Mouse (Mus musculus) hindbrain, embryonic 10.5 days (tissue): ENCODE results near the gene C330021F23Rik. TPM values are rescaled to one million over a fixed set of nuclear protein-coding genes. Genes with fewer than 3 reads are reported as not detected.

Experiments
- DNase-seq: peaks from one replicate; pipeline ENCODE4 v3.0.0-alpha.2; 2017; ENCODE audit warnings: low spot score
- H3K27ac ChIP-seq: fragments of 300-500 bp; sonication (generic); 2 replicates; pipeline ENCODE4 v1.5.1; 2016; ENCODE audit warnings: mild to moderate bottlenecking, moderate library complexity
- H3K27me3 ChIP-seq: fragments of 300-500 bp; sonication (generic); 2 replicates; pipeline ENCODE4 v1.6.1; 2016; ENCODE audit warnings: mild to moderate bottlenecking; ENCODE audit not compliant: poor library complexity, insufficient read depth, severe bottlenecking
- H3K36me3 ChIP-seq: fragments of 300-500 bp; sonication (generic); 2 replicates; pipeline ENCODE4 v1.6.1; 2016; ENCODE audit warnings: mild to moderate bottlenecking, moderate library complexity
- H3K4me1 ChIP-seq: fragments of 300-500 bp; sonication (generic); replicated peaks from 2 replicates; pipeline ENCODE4 v1.6.1; 2016; ENCODE audit warnings: mild to moderate bottlenecking
- H3K4me3 ChIP-seq: fragments of 300-500 bp; sonication (generic); 2 replicates; pipeline ENCODE4 v1.5.1; 2016; ENCODE audit warnings: mild to moderate bottlenecking, moderate library complexity
- H3K9me3 ChIP-seq: fragments of 300-500 bp; sonication (generic); 2 replicates; pipeline ENCODE4 v1.6.1; 2016; ENCODE audit warnings: mild to moderate bottlenecking, moderate library complexity
- WGBS: fragments of 180-500 bp; shearing (Covaris S2); methylation state at CpG from one replicate; pipeline ENCODE4 v1.1.7; 2016; 5-methylcytosine and 5-hydroxymethylcytosine counted together
- polyA plus RNA-seq: library from polyadenylated mRNA; unstranded; fragments of >200 nt; fragmentation: Nextera tagmentation; extraction: Ambion mirVana; gene quantifications from 2 replicates; pipeline ENCODE4 v1.2.1, GENCODE M21; 2016

The C330021F23Rik gene
- polyA plus RNA-seq: 6.1 and 8.3 TPM in 2 replicates

GRCm38 (mm10) chr8:3567641-3568371, at the start of gene C330021F23Rik:
TSS of gene C330021F23Rik (plus strand) at chr8:3567990.
- peak; percentile 61 for DNase-seq
- 1% methylated on average over 12 of the region's 12 CpGs for WGBS
- peak within 1 kb of the TSS; percentile 89 for H3K27ac ChIP-seq

GRCm38 (mm10) chr8:3522007-3522697, 45.6 kb upstream of the C330021F23Rik start:
- H3K36me3 ChIP-seq: peaks cover 44% of the 10 kb centered on the region
- 90% methylated on average over 13 of the region's 13 CpGs for WGBS
- no peak overlapping the region for H3K27ac ChIP-seq
- H3K4me1 ChIP-seq: peaks cover 2% of the 10 kb centered on the region
- no peak for DNase-seq
- no peak overlapping the region for H3K4me3 ChIP-seq
- H3K27me3 ChIP-seq: no peaks in the 10 kb centered on the region
- H3K9me3 ChIP-seq: no peaks in the 10 kb centered on the region

More at GRCm38 (mm10) chr8:3567641-3568371, at the start of gene C330021F23Rik:
- no peaks in the 10 kb centered on the region for H3K9me3 ChIP-seq
- H3K27me3 ChIP-seq: no peaks in the 10 kb centered on the region
- H3K4me3 ChIP-seq: peak within 1 kb of the TSS; percentile 53
- 0 out of 2 replicates have a peak, but pooled peaks cover 5% of the 10 kb centered on the region for H3K36me3 ChIP-seq
- peaks cover 23% of the 10 kb centered on the region for H3K4me1 ChIP-seq

GRCm38 (mm10) chr8:3530816-3531215, 37.0 kb upstream of the C330021F23Rik start:
- WGBS: 91% methylated on average over 5 of the region's 5 CpGs
- no peak overlapping the region for H3K4me3 ChIP-seq
- no peak overlapping the region for H3K27ac ChIP-seq
- no peaks in the 10 kb centered on the region for H3K9me3 ChIP-seq
- peaks cover 38% of the 10 kb centered on the region for H3K36me3 ChIP-seq
- H3K27me3 ChIP-seq: no peaks in the 10 kb centered on the region
- DNase-seq: no peak
- no peaks in the 10 kb centered on the region for H3K4me1 ChIP-seq

- no peak overlapping the region for H3K27ac ChIP-seq
- H3K4me1 ChIP-seq: no peaks in the 10 kb centered on the region
- no peaks in the 10 kb centered on the region for H3K27me3 ChIP-seq
- H3K4me3 ChIP-seq: no peak overlapping the region
- peaks cover 37% of the 10 kb centered on the region for H3K36me3 ChIP-seq
- DNase-seq: no peak
- 95% methylated on average over 18 of the region's 18 CpGs for WGBS
- H3K9me3 ChIP-seq: no peaks in the 10 kb centered on the region
These were observed 35.9 kb upstream of the C330021F23Rik start for GRCm38 (mm10) chr8:3531936-3532335.

- no peak for DNase-seq
- no peaks in the 10 kb centered on the region for H3K27me3 ChIP-seq
- 64% methylated on average over 15 of the region's 15 CpGs for WGBS
- H3K27ac ChIP-seq: no peak overlapping the region
- no peaks in the 10 kb centered on the region for H3K9me3 ChIP-seq
- no peaks in the 10 kb centered on the region for H3K4me1 ChIP-seq
- H3K36me3 ChIP-seq: peaks cover 71% of the 10 kb centered on the region
- H3K4me3 ChIP-seq: no peak overlapping the region
These were observed 31.5 kb upstream of the C330021F23Rik start for GRCm38 (mm10) chr8:3536053-3536841.

GRCm38 (mm10) chr8:3536940-3537339, 30.9 kb upstream of the C330021F23Rik start:
- no peak for DNase-seq
- no peaks in the 10 kb centered on the region for H3K9me3 ChIP-seq
- 93% methylated on average over 9 of the region's 9 CpGs for WGBS
- H3K36me3 ChIP-seq: peaks cover 70% of the 10 kb centered on the region
- H3K4me1 ChIP-seq: no peaks in the 10 kb centered on the region
- no peaks in the 10 kb centered on the region for H3K27me3 ChIP-seq
- H3K4me3 ChIP-seq: no peak overlapping the region
- H3K27ac ChIP-seq: no peak overlapping the region

GRCm38 (mm10) chr8:3537666-3538065, 30.1 kb upstream of the C330021F23Rik start:
- Histone ChIP-seq H3K27ac (no peak overlapping the region), H3K9me3 (no peaks in the 10 kb centered on the region), H3K4me1 (no peaks in the 10 kb centered on the region), H3K4me3 (no peak overlapping the region), H3K27me3 (no peaks in the 10 kb centered on the region), H3K36me3 (peaks cover 71% of the 10 kb centered on the region)
- 95% methylated on average over 26 of the region's 26 CpGs for WGBS
- DNase-seq: no peak

GRCm38 (mm10) chr8:3539146-3539545, 28.6 kb upstream of the C330021F23Rik start:
- H3K4me1 ChIP-seq: no peaks in the 10 kb centered on the region
- 86% methylated on average over 7 of the region's 7 CpGs for WGBS
- no peaks in the 10 kb centered on the region for H3K27me3 ChIP-seq
- H3K27ac ChIP-seq: no peak overlapping the region
- DNase-seq: no peak
- peaks cover 78% of the 10 kb centered on the region for H3K36me3 ChIP-seq
- H3K4me3 ChIP-seq: no peak overlapping the region
- no peaks in the 10 kb centered on the region for H3K9me3 ChIP-seq

GRCm38 (mm10) chr8:3540076-3540475, 27.7 kb upstream of the C330021F23Rik start:
- no peak for DNase-seq
- peaks cover 87% of the 10 kb centered on the region for H3K36me3 ChIP-seq
- 87% methylated on average over 4 of the region's 4 CpGs for WGBS

GRCm38 (mm10) chr8:3546511-3546910, 21.3 kb upstream of the C330021F23Rik start:
- H3K4me1 ChIP-seq: no peaks in the 10 kb centered on the region
- peaks cover 41% of the 10 kb centered on the region for H3K36me3 ChIP-seq
- H3K27ac ChIP-seq: no peak overlapping the region
- H3K4me3 ChIP-seq: no peak overlapping the region
- no peak for DNase-seq
- no peaks in the 10 kb centered on the region for H3K27me3 ChIP-seq
- no peaks in the 10 kb centered on the region for H3K9me3 ChIP-seq
- 89% methylated on average over 2 of the region's 2 CpGs for WGBS

More at GRCm38 (mm10) chr8:3540076-3540475, 27.7 kb upstream of the C330021F23Rik start:
- no peaks in the 10 kb centered on the region for H3K9me3 ChIP-seq
- no peak overlapping the region for H3K4me3 ChIP-seq
- no peaks in the 10 kb centered on the region for H3K27me3 ChIP-seq
- H3K27ac ChIP-seq: no peak overlapping the region
- H3K4me1 ChIP-seq: no peaks in the 10 kb centered on the region

GRCm38 (mm10) chr8:3552240-3552639, 15.6 kb upstream of the C330021F23Rik start:
- Histone ChIP-seq H3K36me3 (no peaks in the 10 kb centered on the region), H3K9me3 (no peaks in the 10 kb centered on the region), H3K27me3 (no peaks in the 10 kb centered on the region), H3K4me1 (no peaks in the 10 kb centered on the region), H3K27ac (no peak overlapping the region), H3K4me3 (no peak overlapping the region)
- DNase-seq: no peak
- 85% methylated on average over 1 of the region's 1 CpGs for WGBS

- no peak for DNase-seq
- Histone ChIP-seq H3K4me3 (no peak overlapping the region), H3K36me3 (no peaks in the 10 kb centered on the region), H3K9me3 (no peaks in the 10 kb centered on the region), H3K27ac (no peak overlapping the region), H3K4me1 (no peaks in the 10 kb centered on the region), H3K27me3 (no peaks in the 10 kb centered on the region)
- WGBS: 53% methylated on average over 4 of the region's 4 CpGs
These were observed 11.7 kb upstream of the C330021F23Rik start for GRCm38 (mm10) chr8:3556114-3556513.
